Mouse (Mus musculus) embryonic facial prominence, embryonic 13.5 days (tissue): Measurements from ENCODE around the gene Sema3a. TPM values are rescaled to one million over a fixed set of nuclear protein-coding genes. Genes with fewer than 3 reads are reported as not detected.

Experiments
- ATAC-seq: fragments of 200-750 bp; cut with Nextera tagmentation; 2 replicates; pipeline ENCODE4 v1.8.0; 2017; ENCODE audit warnings: low read depth; ENCODE audit not compliant: insufficient number of reproducible peaks, insufficient read depth, low FRiP score, low TSS enrichment
- H3K27ac ChIP-seq: fragments of 300-500 bp; sonication (generic); 2 replicates; pipeline ENCODE4 v1.5.1; 2015; ENCODE audit warnings: moderate library complexity, mild to moderate bottlenecking, inconsistent platforms
- H3K27me3 ChIP-seq: fragments of 300-500 bp; sonication (generic); 2 replicates; pipeline ENCODE4 v1.6.1; 2015; ENCODE audit warnings: mild to moderate bottlenecking, inconsistent platforms
- H3K36me3 ChIP-seq: fragments of 300-500 bp; sonication (generic); 2 replicates; pipeline ENCODE4 v1.6.1; 2015; ENCODE audit warnings: mild to moderate bottlenecking, inconsistent platforms
- H3K4me1 ChIP-seq: fragments of 300-500 bp; sonication (generic); 2 replicates; pipeline ENCODE4 v1.6.1; 2015; ENCODE audit warnings: inconsistent platforms
- H3K4me2 ChIP-seq: fragments of 300-500 bp; sonication (generic); 2 replicates; pipeline ENCODE4 v1.6.1; 2015; ENCODE audit warnings: moderate library complexity, mild to moderate bottlenecking, inconsistent platforms
- H3K4me3 ChIP-seq: fragments of 300-500 bp; sonication (generic); 2 replicates; pipeline ENCODE4 v1.5.1; 2015; ENCODE audit warnings: mild to moderate bottlenecking, inconsistent platforms
- H3K9ac ChIP-seq: fragments of 300-500 bp; sonication (generic); 2 replicates; pipeline ENCODE4 v1.6.1; 2015; ENCODE audit warnings: mild to moderate bottlenecking, inconsistent platforms
- H3K9me3 ChIP-seq: fragments of 300-500 bp; sonication (generic); 2 replicates; pipeline ENCODE4 v1.6.1; 2016; ENCODE audit warnings: inconsistent platforms
- WGBS: fragments of 180-500 bp; shearing (Covaris S2); methylation state at CpG from one replicate; pipeline ENCODE4 v1.1.7; 2015; ENCODE audit warnings: mixed read lengths; 5-methylcytosine and 5-hydroxymethylcytosine counted together
- polyA plus RNA-seq: library from polyadenylated mRNA; unstranded; fragments of >200 nt; fragmentation: Nextera tagmentation; extraction: Ambion mirVana; gene quantifications from 2 replicates; pipeline ENCODE4 v1.2.1, GENCODE M21; 2015

The Sema3a gene
- polyA plus RNA-seq, 1 experiment from 2014 or later, result 61.9 TPM

GRCm38 (mm10) chr5:13630692-13631091 lies 505.5 kb downstream of the Sema3a start:
- H3K9me3 ChIP-seq, result no peaks in the 10 kb centered on the region
- H3K9ac ChIP-seq, result no peak overlapping the region
- no peak overlapping the region for H3K4me3 ChIP-seq
- H3K4me1 ChIP-seq, result peaks cover 8% of the 10 kb centered on the region
- no peaks in the 10 kb centered on the region for H3K27me3 ChIP-seq
- ATAC-seq, result no peak
- H3K4me2 ChIP-seq, result no peak overlapping the region
- H3K36me3 ChIP-seq, result no peaks in the 10 kb centered on the region
- H3K27ac ChIP-seq, result no peak overlapping the region

GRCm38 (mm10) chr5:13636237-13636636 lies 511.0 kb downstream of the Sema3a start:
- Histone ChIP-seq H3K27ac (no peak overlapping the region), H3K27me3 (no peaks in the 10 kb centered on the region), H3K9me3 (no peaks in the 10 kb centered on the region), H3K4me2 (no peak overlapping the region), H3K36me3 (no peaks in the 10 kb centered on the region), H3K4me3 (no peak overlapping the region), H3K9ac (no peak overlapping the region), H3K4me1 (no peaks in the 10 kb centered on the region; the same call in 1 of the 2 replicates)
- no peak for ATAC-seq
- 29% methylated on average over 3 of the region's 3 CpGs for WGBS
